Mouse (Mus musculus): Measurements from ENCODE around the gene Guca1a. TPM values are rescaled to one million over a fixed set of nuclear protein-coding genes. Genes with fewer than 3 reads are reported as not detected.

Guca1a gene
- 1.1 and 2.2 TPM in 2 replicates for polyA plus RNA-seq (2012; rRNA removed)

GRCm38 (mm10) chr17:47400451-47400850 lies at the start of gene Guca1a:
TSS of gene Guca1a (minus strand) at chr17:47400584.

GRCm38 (mm10) chr17:47436907-47437547 lies 36.6 kb upstream of the Guca1a start, which contains the start of gene 1700001C19Rik:
TSS of gene 1700001C19Rik (minus strand) at chr17:47437376.

GRCm38 (mm10) chr17:47436156-47436906 lies 35.9 kb upstream of the Guca1a start, which contains the start of gene AI661453:
TSS of gene AI661453 (plus strand) at chr17:47436615.

GRCm38 (mm10) chr17:47385145-47385544 lies 15.2 kb downstream of the Guca1a start, which contains the start of gene Guca1b:
TSS of gene Guca1b (plus strand) at chr17:47385393.

GRCm38 (mm10) chr17:47368401-47369086 lies 31.8 kb downstream of the Guca1a start, which contains the start of gene Mrps10:
TSS of gene Mrps10 (plus strand) at chr17:47368887.

Other genes starting within 250 kb of the Guca1a start
- gene Mrps10, start 31.7 kb downstream of the Guca1a start, polyA plus RNA-seq (2012; rRNA removed): 7.5 and 10.0 TPM in 2 replicates
- 0.43 and 0.51 TPM in 2 replicates for gene Guca1b, start 15.2 kb downstream of the Guca1a start, polyA plus RNA-seq (2012; rRNA removed)
- gene AI661453, start 36.0 kb upstream of the Guca1a start, polyA plus RNA-seq (2012; rRNA removed): 19.3 and 26.1 TPM in 2 replicates
- 0.29 TPM in 1 of 2 replicates, not detected in the other for gene 1700001C19Rik, start 36.8 kb upstream of the Guca1a start, polyA plus RNA-seq (2012; rRNA removed)
- 6.8 and 7.3 TPM in 2 replicates for gene Taf8, start 101.7 kb upstream of the Guca1a start, polyA plus RNA-seq (2012; rRNA removed)
- gene Ccnd3, start 104.5 kb upstream of the Guca1a start, polyA plus RNA-seq (2012; rRNA removed): 51.5 and 103 TPM in 2 replicates
- gene Bysl, start 210.9 kb upstream of the Guca1a start, polyA plus RNA-seq (2012; rRNA removed): 4.2 and 4.4 TPM in 2 replicates
- 6.1 and 7.6 TPM in 2 replicates for gene Med20, start 211.0 kb upstream of the Guca1a start, polyA plus RNA-seq (2012; rRNA removed)
- 0.04 and 0.37 TPM in 2 replicates for gene Gm20517, start 211.0 kb upstream of the Guca1a start, polyA plus RNA-seq (2012; rRNA removed)
- 2.7 and 2.9 TPM in 2 replicates for gene Usp49, start 230.1 kb upstream of the Guca1a start, polyA plus RNA-seq (2012; rRNA removed)